Mouse (Mus musculus): Measurements from ENCODE around the gene Nanp. TPM values are rescaled to one million over a fixed set of nuclear protein-coding genes. Genes with fewer than 3 reads are reported as not detected.

Gene Nanp
- polyA plus RNA-seq (2015; fragmentation: Nextera tagmentation; extraction: Ambion mirVana): 46.1 and 49.5 TPM in 2 replicates

GRCm38 (mm10) chr2:151039232-151039695 lies at the start of gene Nanp, which contains the start of gene Ninl:
TSS of gene Nanp (minus strand) at chr2:151039398.
TSS of gene Ninl (minus strand) at chr2:151039382.
- ATAC-seq (ENCODE audit: low FRiP score, low TSS enrichment): peak; percentile 95
- H3K36me3 ChIP-seq (ENCODE audit: insufficient read depth, low read length): no peaks in the 10 kb centered on the region
- under 1% methylated on average over 34 of the region's 34 CpGs for WGBS
- no peaks in the 10 kb centered on the region for H3K27me3 ChIP-seq (ENCODE audit: insufficient read depth, low read length)
- H3K4me2 ChIP-seq (replicated peaks; ENCODE audit: low read depth, low read length): peak within 1 kb of the TSS; percentile 73
- H3K4me1 ChIP-seq (ENCODE audit: insufficient read depth, low read length): peaks cover 14% of the 10 kb centered on the region
- H3K9ac ChIP-seq (replicated peaks; ENCODE audit: low read length): peak within 1 kb of the TSS; percentile 99
- H3K4me3 ChIP-seq (ENCODE audit: low read length): peak within 1 kb of the TSS; percentile 99
- H3K9me3 ChIP-seq (ENCODE audit: low read length): no peaks in the 10 kb centered on the region; the same call in 1 of the 2 replicates
- H3K27ac ChIP-seq (ENCODE audit: low read length): peak within 1 kb of the TSS; percentile 82

GRCm38 (mm10) chr2:151056637-151057036 lies 17.4 kb upstream of the Nanp start:
- Histone ChIP-seq H3K9ac (replicated peaks; ENCODE audit: low read length) (no peak overlapping the region), H3K4me3 (ENCODE audit: low read length) (no peak overlapping the region), H3K9me3 (ENCODE audit: low read length) (no peaks in the 10 kb centered on the region), H3K27me3 (ENCODE audit: insufficient read depth, low read length) (no peaks in the 10 kb centered on the region), H3K4me2 (replicated peaks; ENCODE audit: low read depth, low read length) (no peak overlapping the region), H3K36me3 (ENCODE audit: insufficient read depth, low read length) (no peaks in the 10 kb centered on the region), H3K27ac (ENCODE audit: low read length) (no peak overlapping the region), H3K4me1 (ENCODE audit: insufficient read depth, low read length) (no peaks in the 10 kb centered on the region)
- no peak for ATAC-seq (ENCODE audit: low FRiP score, low TSS enrichment)
- 92% methylated on average over 1 of the region's 1 CpGs for WGBS

GRCm38 (mm10) chr2:151040411-151040810 lies 1.2 kb upstream of the Nanp start:
- H3K4me1 ChIP-seq (ENCODE audit: insufficient read depth, low read length): peaks cover 14% of the 10 kb centered on the region
- H3K27ac ChIP-seq (ENCODE audit: low read length): no peak overlapping the region
- H3K36me3 ChIP-seq (ENCODE audit: insufficient read depth, low read length): no peaks in the 10 kb centered on the region
- ATAC-seq (ENCODE audit: low FRiP score, low TSS enrichment): no peak
- WGBS: 90% methylated on average over 1 of the region's 1 CpGs
- H3K4me3 ChIP-seq (ENCODE audit: low read length): no peak overlapping the region
- no peaks in the 10 kb centered on the region; the same call in 1 of the 2 replicates for H3K9me3 ChIP-seq (ENCODE audit: low read length)
- H3K27me3 ChIP-seq (ENCODE audit: insufficient read depth, low read length): no peaks in the 10 kb centered on the region
- H3K4me2 ChIP-seq (replicated peaks; ENCODE audit: low read depth, low read length): no peak overlapping the region
- no peak overlapping the region for H3K9ac ChIP-seq (replicated peaks; ENCODE audit: low read length)

GRCm38 (mm10) chr2:151039726-151040125 lies 528 bp upstream of the Nanp start:
- Histone ChIP-seq H3K4me3 (ENCODE audit: low read length) (peak overlapping the region; percentile 99), H3K4me2 (replicated peaks; ENCODE audit: low read depth, low read length) (peak overlapping the region; percentile 73), H3K4me1 (ENCODE audit: insufficient read depth, low read length) (peaks cover 14% of the 10 kb centered on the region), H3K27me3 (ENCODE audit: insufficient read depth, low read length) (no peaks in the 10 kb centered on the region), H3K9ac (replicated peaks; ENCODE audit: low read length) (peak overlapping the region; percentile 85), H3K27ac (ENCODE audit: low read length) (peak overlapping the region; percentile 64), H3K9me3 (ENCODE audit: low read length) (no peaks in the 10 kb centered on the region; the same call in 1 of the 2 replicates), H3K36me3 (ENCODE audit: insufficient read depth, low read length) (no peaks in the 10 kb centered on the region)
- peak; percentile 32; the same call in 1 of the 2 replicates for ATAC-seq (ENCODE audit: low FRiP score, low TSS enrichment)
- 31% methylated on average over 8 of the region's 8 CpGs for WGBS

- H3K27me3 ChIP-seq (ENCODE audit: insufficient read depth, low read length): no peaks in the 10 kb centered on the region
- H3K4me3 ChIP-seq (ENCODE audit: low read length): peak overlapping the region; percentile 99
- no peaks in the 10 kb centered on the region for H3K36me3 ChIP-seq (ENCODE audit: insufficient read depth, low read length)
- peaks cover 14% of the 10 kb centered on the region for H3K4me1 ChIP-seq (ENCODE audit: insufficient read depth, low read length)
- H3K9ac ChIP-seq (replicated peaks; ENCODE audit: low read length): peak overlapping the region; percentile 99
- H3K4me2 ChIP-seq (replicated peaks; ENCODE audit: low read depth, low read length): peak overlapping the region; percentile 73
- H3K9me3 ChIP-seq (ENCODE audit: low read length): no peaks in the 10 kb centered on the region; the same call in 1 of the 2 replicates
- peak overlapping the region; percentile 82 for H3K27ac ChIP-seq (ENCODE audit: low read length)
- ATAC-seq (ENCODE audit: low FRiP score, low TSS enrichment): peak; percentile 78
- whole genome bisulfite sequencing: under 1% methylated on average over 30 of the region's 30 CpGs
Measured at GRCm38 (mm10) chr2:151038811-151039222, 381 bp downstream of the Nanp start.

GRCm38 (mm10) chr2:151037876-151038552 lies 1.2 kb downstream of the Nanp start:
- 54% methylated on average over 18 of the region's 18 CpGs for WGBS
- Histone ChIP-seq H3K4me3 (ENCODE audit: low read length) (peak overlapping the region; percentile 99), H3K27me3 (ENCODE audit: insufficient read depth, low read length) (no peaks in the 10 kb centered on the region), H3K27ac (ENCODE audit: low read length) (no peak overlapping the region), H3K4me2 (replicated peaks; ENCODE audit: low read depth, low read length) (peak overlapping the region; percentile 73), H3K36me3 (ENCODE audit: insufficient read depth, low read length) (no peaks in the 10 kb centered on the region), H3K9ac (replicated peaks; ENCODE audit: low read length) (peak overlapping the region; percentile 99), H3K4me1 (ENCODE audit: insufficient read depth, low read length) (peaks cover 14% of the 10 kb centered on the region), H3K9me3 (ENCODE audit: low read length) (no peaks in the 10 kb centered on the region; the same call in 1 of the 2 replicates)
- ATAC-seq (ENCODE audit: low FRiP score, low TSS enrichment): no peak

GRCm38 (mm10) chr2:151037292-151037691 lies 1.9 kb downstream of the Nanp start:
- no peak for ATAC-seq (ENCODE audit: low FRiP score, low TSS enrichment)
- Histone ChIP-seq H3K4me2 (replicated peaks; ENCODE audit: low read depth, low read length) (no peak overlapping the region), H3K4me3 (ENCODE audit: low read length) (no peak overlapping the region), H3K36me3 (ENCODE audit: insufficient read depth, low read length) (no peaks in the 10 kb centered on the region), H3K4me1 (ENCODE audit: insufficient read depth, low read length) (peaks cover 14% of the 10 kb centered on the region), H3K27ac (ENCODE audit: low read length) (no peak overlapping the region), H3K9ac (replicated peaks; ENCODE audit: low read length) (no peak overlapping the region), H3K9me3 (ENCODE audit: low read length) (no peaks in the 10 kb centered on the region; the same call in 1 of the 2 replicates), H3K27me3 (ENCODE audit: insufficient read depth, low read length) (no peaks in the 10 kb centered on the region)
- WGBS: 93% methylated on average over 1 of the region's 1 CpGs

GRCm38 (mm10) chr2:151036721-151037120 lies 2.5 kb downstream of the Nanp start:
- WGBS: 94% methylated on average over 2 of the region's 2 CpGs
- Histone ChIP-seq H3K4me2 (replicated peaks; ENCODE audit: low read depth, low read length) (no peak overlapping the region), H3K27ac (ENCODE audit: low read length) (no peak overlapping the region), H3K9ac (replicated peaks; ENCODE audit: low read length) (no peak overlapping the region), H3K9me3 (ENCODE audit: low read length) (no peaks in the 10 kb centered on the region; the same call in 1 of the 2 replicates), H3K4me3 (ENCODE audit: low read length) (no peak overlapping the region), H3K4me1 (ENCODE audit: insufficient read depth, low read length) (peaks cover 14% of the 10 kb centered on the region), H3K36me3 (ENCODE audit: insufficient read depth, low read length) (no peaks in the 10 kb centered on the region), H3K27me3 (ENCODE audit: insufficient read depth, low read length) (no peaks in the 10 kb centered on the region)
- no peak for ATAC-seq (ENCODE audit: low FRiP score, low TSS enrichment)

- Histone ChIP-seq H3K27me3 (ENCODE audit: insufficient read depth, low read length) (no peaks in the 10 kb centered on the region), H3K9me3 (ENCODE audit: low read length) (no peaks in the 10 kb centered on the region), H3K36me3 (ENCODE audit: insufficient read depth, low read length) (0 out of 2 replicates have a peak, but pooled peaks cover under 1% of the 10 kb centered on the region), H3K9ac (replicated peaks; ENCODE audit: low read length) (no peak overlapping the region), H3K4me1 (ENCODE audit: insufficient read depth, low read length) (peaks cover 10% of the 10 kb centered on the region), H3K4me2 (replicated peaks; ENCODE audit: low read depth, low read length) (no peak overlapping the region), H3K4me3 (ENCODE audit: low read length) (no peak overlapping the region), H3K27ac (ENCODE audit: low read length) (no peak overlapping the region)
- no peak for ATAC-seq (ENCODE audit: low FRiP score, low TSS enrichment)
- 95% methylated on average over 3 of the region's 3 CpGs for WGBS
Measured at GRCm38 (mm10) chr2:151034435-151034834, 4.8 kb downstream of the Nanp start.

- no peak overlapping the region for H3K27ac ChIP-seq (ENCODE audit: low read length)
- H3K4me1 ChIP-seq (ENCODE audit: insufficient read depth, low read length): no peaks in the 10 kb centered on the region
- no peak overlapping the region for H3K9ac ChIP-seq (replicated peaks; ENCODE audit: low read length)
- no peak overlapping the region for H3K4me3 ChIP-seq (ENCODE audit: low read length)
- no peaks in the 10 kb centered on the region for H3K27me3 ChIP-seq (ENCODE audit: insufficient read depth, low read length)
- 85% methylated on average over 10 of the region's 10 CpGs for WGBS
- no peak for ATAC-seq (ENCODE audit: low FRiP score, low TSS enrichment)
- H3K36me3 ChIP-seq (ENCODE audit: insufficient read depth, low read length): no peaks in the 10 kb centered on the region
- H3K9me3 ChIP-seq (ENCODE audit: low read length): no peaks in the 10 kb centered on the region
- H3K4me2 ChIP-seq (replicated peaks; ENCODE audit: low read depth, low read length): no peak overlapping the region
Measured at GRCm38 (mm10) chr2:151021158-151021557, 18.0 kb downstream of the Nanp start.
